Mouse (Mus musculus): ENCODE data around the gene Stxbp6.
"Not testable (repeated sequence)": the region's sequence is repeated elsewhere in the genome, so short reads cannot be mapped to it uniquely, and the experiment has no call there.

The Stxbp6 gene

DNA sequence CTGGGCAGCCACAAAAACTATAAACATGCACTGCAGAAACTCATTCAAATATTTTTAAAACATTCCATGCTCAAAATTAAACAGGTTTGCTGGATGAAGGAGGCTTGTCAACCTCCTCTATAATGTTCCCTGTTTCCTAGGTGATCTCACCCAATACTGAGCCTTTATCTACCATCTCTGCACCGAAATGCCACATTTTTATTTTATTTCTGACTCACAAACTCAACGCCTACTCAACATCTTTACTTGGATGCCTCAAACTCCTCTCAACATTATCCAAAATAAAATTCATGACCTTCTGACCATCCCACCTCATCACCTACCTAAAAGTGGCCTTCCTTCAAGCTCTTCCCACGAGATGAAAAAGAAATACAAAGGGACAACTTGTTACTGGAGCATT is 18.1 kb downstream of the Stxbp6 start:
- DNase-seq (ENCODE audit: low read depth, low spot score): no peak

DNA sequence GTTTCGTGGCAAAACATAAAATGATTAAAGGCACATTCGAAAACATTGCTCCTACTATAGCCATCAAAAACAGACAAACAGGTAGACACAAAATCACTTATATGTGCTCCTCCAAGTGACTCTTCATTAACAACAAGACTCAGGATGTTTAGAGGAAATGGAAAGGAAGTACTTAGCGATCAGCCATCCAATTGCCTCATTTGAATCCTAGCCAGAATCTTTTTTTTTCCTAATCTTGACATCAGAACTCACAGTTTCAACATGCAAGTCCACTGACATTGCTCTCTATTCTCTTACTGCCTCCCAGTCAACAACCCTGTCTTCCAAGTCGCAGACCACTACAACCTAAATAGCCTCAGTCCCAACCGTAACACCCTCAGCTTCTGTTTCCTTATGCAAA is 21.2 kb downstream of the Stxbp6 start:
- no peak for DNase-seq (ENCODE audit: low read depth, low spot score)

DNA sequence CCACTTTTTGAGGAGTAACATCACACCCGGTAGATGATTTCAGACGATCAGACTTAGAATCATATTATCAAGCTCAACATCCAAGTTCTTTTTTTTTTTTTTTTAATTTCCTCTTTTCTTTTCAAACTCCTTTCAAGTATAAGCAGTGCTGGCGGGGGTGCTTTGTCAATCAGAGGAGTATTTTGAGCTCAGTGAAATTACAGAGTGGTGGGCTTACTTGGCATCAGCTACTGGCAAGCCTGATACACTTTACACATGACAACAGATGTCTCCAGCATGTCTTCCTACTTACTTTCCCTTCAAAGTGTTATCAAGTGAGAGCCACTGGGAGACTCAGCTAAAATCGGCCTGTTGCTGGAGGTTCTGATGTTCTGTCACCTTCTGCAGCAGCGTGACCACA is 21.6 kb downstream of the Stxbp6 start:
- DNase-seq (ENCODE audit: low read depth, low spot score): no peak

DNA sequence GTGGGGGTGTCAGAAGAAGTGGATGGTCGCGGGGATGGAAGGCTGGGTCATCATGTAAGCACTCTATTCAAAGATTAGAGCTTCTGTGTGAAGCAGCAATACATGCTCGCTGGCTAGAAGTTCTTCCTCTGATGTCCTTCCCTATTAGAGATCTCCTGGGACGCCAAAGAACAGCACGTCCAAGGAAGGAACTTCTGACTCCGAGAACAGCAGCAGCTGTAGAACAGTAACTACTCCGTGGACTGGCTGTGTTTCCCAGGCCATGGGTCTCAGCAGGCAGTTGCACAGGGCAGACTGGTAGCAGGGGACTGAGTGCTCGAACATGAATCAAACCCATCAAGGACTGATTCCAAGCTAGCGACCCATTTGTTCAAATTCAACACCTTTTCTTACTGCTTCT is 24.6 kb downstream of the Stxbp6 start:
- DNase-seq (ENCODE audit: low read depth, low spot score): no peak

DNA sequence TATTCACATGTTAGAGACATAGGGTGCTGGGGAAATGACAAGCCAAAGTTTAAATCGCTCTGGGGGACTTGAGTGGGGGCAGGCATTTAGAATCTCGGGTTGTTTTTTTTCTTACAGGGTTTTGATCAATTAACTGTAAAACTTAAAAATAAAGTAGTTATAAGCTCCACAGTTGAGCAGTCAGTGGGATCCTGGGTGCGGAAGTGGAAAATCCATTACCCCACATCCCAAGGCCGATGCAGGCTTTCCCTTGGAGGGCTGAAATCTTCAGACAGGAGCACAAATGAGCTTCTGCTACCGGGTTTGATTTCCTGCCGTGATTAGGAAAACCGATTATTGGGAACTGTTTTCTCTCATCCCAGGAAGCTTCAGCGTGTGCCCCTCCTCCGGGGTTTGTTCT is 26.8 kb downstream of the Stxbp6 start:
- DNase-seq (ENCODE audit: low read depth, low spot score): not testable (repeated sequence)

DNA sequence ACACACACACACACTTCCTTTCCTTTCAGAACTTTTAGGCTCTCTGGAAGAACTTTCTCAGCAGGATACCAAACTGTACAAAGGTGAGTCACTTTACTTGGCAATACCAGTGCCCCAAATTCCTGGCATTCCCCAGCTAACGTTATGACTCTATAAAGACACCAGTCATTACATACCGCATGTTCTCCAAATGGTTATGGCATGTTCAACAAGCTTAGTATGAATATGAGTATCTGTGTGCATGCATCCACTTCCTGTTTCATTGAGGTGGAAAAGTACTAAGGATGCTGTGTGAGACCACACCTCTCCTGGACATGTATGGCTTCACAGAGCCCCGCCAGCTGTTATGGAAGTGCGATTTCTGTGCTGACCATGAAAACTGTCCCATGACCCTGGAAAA is 27.3 kb downstream of the Stxbp6 start:
- DNase-seq (ENCODE audit: low read depth, low spot score): no peak

DNA sequence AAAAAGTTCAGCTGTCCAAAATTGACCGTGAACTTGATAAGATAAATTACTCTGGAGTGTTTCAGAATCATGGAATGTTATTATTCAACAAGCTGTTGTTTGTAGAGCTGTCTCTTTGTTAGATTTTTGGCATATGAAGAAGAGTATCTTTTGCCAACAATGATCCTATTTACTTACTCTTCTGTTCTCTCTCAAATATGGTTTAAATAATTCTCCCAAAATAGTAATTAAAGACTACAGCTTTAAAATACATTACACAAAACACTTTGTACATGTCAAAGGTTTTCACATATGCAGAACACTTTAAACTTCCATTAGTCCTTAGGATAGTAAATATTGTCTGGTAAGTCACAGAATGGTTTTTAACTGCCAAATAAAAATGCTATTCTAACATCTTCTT is 29.9 kb downstream of the Stxbp6 start:
- DNase-seq (ENCODE audit: low read depth, low spot score): no peak

DNA sequence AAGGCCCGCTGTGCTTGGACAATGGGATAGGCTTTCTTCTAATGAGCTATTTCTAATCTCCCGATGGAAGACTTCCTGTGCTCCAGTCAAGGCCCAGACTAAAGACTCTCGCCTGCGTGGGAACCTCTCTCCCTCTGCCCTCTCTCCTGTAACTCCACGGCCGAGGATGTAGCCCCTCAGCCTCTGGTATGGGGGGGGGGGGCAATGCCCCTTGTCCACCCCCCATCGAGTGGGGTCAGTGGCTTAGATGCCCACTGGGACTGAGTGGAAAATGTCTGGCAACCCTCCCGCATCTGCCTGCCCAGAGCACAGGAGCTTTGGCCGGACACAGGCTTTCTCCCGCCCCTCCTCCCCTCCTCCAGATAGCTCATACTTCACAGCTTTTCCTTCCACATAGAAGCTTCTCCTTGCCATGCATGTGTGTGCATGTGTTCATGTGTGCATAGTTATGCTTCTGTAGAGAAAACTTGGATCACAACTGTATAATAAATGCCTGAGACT is 31.9 kb downstream of the Stxbp6 start:
- no peak for DNase-seq (ENCODE audit: low read depth, low spot score)

DNA sequence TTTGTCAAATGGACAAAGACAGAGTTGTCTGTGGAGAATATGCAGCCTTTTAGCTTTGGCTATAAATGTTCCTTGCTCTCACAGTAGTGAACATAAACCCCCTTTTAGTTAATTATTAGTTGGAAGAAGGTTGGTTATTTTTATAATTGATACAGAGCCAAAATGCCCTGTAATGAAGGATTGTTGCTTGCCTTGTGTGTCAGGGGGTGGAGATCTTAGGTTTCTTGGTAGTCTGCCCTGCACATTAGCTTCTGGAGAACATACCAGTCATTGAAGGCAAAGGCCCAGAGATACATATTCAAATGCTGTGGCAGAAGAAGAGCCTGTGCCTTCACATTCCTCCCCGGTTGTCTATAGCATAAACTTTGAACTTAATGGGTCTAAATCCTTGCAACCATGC is 37.0 kb downstream of the Stxbp6 start:
- no peak for DNase-seq (ENCODE audit: low read depth, low spot score)

DNA sequence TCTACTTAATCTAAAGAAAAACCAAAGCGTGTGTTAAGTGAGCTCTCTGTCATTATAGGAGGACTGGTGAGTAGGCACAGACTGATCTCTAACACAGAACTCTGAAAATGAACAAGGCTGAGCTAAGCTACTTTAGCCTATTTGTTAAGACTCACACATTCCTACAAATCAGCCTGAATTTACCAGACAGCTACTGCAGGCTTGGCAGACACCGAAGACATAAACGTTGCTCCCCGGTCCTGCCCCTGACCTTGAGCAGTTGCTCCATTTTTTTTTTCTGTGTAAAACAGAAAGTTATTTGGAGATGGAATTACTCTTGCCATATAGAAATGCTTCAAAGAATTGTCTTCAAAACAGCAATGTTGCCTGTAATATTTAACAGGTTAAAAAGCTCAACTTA is 37.4 kb downstream of the Stxbp6 start:
- DNase-seq (ENCODE audit: low read depth, low spot score): no peak

DNA sequence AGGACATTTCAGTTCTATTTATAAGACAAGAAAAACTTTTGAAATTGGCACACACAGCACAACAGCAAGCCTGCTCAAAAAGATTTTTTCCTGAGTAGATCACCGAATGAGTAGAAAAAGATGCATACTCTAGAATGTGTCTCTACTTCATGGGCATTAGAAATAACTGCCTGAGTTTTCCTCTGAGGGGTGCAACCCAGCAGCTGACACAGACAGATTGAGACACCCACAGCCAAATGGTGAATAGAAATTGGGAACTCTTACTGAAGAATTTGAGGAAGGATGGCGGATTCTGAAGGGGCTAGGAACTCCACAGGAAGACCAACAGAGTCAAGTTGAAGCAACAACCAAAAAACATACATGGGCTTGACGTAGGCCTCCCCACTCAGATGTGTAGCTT is 43.8 kb downstream of the Stxbp6 start:
- DNase-seq (ENCODE audit: low read depth, low spot score): no peak

DNA sequence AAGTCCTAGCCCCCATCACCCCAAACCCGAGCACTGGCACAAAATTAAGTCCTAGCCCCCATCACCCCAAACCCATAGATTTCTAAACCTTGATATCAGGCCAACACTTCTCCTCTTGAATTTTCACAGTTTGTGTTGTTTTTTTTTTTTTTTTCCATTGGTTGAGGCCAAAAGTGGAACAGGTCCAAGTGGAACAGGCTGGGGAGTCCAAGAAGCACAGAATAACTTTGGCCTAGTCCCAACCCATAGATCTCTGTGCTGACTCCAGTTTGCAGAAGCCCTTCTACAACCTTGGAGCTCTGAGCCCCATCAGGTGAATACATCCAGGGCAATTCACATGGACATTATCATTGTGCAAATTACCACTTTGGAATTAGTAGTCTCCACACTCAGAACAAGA is 48.2 kb downstream of the Stxbp6 start:
- no peak for DNase-seq (ENCODE audit: low read depth, low spot score)

DNA sequence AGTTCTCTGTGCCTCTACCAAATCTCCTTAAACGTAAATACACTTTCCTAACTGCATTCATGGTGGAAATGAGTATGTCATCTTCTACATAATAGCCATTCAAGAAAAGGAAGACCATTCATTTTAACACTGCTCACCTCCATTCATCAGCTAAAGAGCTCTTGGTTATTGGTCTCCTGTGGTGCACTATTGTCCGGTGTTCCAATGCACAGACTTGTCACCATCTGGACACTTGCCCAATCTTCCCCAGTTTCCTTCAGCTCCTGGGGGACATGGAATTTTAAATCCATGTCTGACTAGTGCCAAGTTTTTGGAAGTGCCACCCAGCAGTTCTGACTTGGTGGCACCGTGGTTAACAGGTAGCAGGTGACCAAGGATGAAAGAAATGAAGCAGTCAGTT is 54.5 kb downstream of the Stxbp6 start:
- DNase-seq (ENCODE audit: low read depth, low spot score): no peak

DNA sequence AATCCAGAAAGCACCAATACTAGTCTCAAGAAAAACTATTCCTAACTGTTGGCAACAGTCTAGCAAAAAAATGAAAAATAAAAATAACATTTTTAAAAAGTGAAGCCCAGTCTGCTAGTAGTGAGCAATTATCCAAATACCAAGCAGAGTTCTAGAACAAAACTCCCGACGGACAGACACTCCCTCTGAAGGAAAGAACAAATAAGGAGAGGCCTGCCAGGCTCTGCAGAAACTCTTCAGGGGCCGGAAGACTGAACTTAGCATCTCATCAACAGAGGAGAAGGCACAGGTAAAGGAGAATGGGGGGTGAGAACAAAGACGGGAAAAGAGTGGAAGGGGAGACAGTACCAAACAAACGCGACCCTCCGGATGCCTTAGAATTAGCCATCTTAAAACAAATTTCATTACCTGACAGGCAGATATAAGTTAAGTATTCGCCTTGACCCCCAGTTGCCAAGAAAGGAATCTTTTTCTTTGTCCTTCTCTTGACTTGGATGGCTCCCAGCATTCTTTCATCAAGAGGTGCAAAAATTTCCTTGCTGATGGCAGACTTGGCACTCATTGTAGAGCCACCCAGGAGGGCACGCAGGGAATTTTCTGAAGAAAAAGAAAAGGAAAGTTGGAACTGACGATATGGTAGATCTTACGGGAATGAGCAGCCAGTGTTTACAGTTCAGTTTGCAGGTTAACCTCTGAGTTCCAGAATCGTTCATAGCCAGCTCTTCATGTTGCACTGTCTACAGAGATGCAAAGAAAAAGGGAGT is 55.3 kb downstream of the Stxbp6 start:
- no peak for DNase-seq (ENCODE audit: low read depth, low spot score)

DNA sequence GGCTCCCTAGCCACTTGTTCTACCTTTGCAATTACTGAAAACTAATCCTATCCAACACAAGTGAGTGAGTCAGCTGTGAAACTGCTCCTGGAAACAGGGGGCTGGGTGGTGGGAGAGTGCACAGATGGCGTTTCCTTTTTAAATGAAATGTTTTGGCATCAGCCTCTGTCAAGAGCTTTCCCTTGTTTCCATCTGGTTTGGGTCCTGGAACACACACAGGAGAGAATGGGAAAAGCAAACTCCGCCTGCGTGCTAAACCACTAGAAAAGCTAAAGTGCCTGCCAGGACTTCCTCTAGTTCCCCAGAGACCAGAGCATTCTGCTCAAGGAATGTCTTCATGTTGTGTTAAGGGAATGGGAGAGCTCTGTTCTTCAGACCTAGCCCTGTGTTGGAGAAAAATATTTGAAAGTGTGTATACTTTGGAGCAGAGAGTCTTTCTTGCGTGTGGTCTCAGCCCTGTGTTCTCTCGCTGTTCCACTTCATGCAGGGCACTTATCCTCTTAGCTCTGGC is 61.2 kb downstream of the Stxbp6 start:
- no peak for DNase-seq (ENCODE audit: low read depth, low spot score)

DNA sequence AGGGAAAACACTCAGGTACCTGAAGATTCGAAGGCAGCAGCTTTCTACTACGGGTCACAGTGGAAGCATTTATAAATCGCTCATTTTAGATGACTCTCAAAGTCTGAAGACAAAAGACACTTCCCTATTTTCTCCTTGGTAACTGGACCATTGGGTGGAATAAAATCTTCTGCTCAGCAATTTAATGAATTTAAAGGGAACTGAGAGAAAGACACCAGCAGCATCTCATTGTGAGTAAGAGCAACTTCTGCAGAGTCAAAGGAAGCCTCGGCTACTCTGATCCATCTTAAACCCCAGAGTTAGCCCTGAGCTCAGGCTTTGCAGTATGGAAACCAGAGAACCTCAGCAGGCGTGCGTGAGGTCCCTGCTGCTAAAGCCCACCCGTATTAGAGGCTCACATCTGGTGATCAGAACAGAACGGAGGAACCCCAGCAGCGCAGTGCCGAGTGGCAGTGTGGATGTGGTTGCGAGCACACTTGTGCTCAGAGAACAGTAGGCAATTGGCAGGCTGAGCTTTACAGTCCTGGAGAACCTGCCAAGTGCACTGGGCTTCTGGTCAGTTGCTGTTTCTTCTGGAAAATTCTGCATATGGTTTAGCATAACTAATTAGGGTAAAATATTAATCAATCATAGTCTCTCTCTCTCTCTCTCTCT is 62.9 kb downstream of the Stxbp6 start:
- DNase-seq (ENCODE audit: low read depth, low spot score): no peak

DNA sequence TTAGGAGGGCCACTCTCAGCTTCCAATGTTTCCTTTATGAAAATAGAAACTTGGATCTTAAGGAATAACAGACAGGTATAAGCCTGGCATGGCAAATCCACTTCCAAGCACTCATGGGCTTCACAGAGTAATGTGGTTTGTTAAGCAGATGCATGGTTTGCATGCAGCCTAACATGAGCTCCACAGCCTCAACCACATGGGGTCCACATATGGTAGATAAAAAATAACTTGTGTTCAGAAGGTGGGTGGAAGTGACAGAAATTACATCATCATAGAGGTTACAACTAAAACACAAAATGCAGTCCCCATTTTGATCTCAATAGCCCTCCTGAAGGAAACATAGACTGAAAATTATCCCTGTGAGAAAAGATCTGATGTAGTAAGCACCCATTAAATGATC is 63.5 kb downstream of the Stxbp6 start:
- no peak for DNase-seq (ENCODE audit: low read depth, low spot score)

DNA sequence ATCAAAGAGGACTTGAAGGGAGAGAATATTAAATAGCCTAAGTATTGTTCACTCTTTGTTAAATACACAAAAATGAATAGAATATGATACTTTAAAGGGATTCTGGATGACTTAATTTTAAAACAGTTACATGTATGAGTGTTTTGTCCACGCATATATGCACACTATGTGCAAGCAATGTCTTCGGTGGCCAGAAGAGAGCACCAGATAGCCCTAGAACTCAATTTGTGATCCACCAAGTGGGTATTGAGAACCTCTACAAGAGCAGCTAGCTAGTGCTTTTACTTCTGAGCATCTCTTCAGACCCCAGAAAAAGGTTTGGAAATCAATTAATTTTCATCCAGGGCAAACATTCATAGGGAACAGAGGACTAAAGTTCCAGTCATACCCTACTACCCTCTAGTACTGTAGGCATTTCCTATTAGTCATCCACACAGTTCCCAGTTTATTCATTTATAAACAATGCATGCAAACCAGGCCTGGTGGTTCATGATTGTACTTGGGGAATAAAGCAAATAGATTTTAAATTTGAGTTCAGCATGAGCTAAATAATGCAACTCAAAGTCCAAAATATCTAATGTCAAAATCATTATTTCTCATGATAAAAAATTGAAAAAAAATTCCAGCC is 64.4 kb downstream of the Stxbp6 start:
- DNase-seq (ENCODE audit: low read depth, low spot score): no peak

DNA sequence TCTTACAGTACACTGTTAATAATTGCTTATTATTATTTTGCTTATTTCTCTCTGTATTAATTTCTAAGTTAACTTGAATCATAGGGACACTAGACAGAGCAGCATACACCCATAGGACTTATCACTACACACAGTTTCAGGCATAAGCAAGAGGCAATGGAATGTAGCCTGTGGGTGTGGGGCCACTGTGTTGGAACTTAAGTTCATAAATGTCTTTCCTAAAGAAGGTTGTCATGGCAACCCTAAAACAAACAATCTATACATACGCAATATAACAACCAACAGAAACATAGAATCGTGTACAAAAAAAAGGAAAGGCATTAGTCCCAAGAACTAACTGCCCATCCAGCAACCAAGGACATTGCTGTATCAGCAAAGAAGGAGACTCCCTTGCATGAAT is 67.9 kb downstream of the Stxbp6 start:
- DNase-seq (ENCODE audit: low read depth, low spot score): no peak

DNA sequence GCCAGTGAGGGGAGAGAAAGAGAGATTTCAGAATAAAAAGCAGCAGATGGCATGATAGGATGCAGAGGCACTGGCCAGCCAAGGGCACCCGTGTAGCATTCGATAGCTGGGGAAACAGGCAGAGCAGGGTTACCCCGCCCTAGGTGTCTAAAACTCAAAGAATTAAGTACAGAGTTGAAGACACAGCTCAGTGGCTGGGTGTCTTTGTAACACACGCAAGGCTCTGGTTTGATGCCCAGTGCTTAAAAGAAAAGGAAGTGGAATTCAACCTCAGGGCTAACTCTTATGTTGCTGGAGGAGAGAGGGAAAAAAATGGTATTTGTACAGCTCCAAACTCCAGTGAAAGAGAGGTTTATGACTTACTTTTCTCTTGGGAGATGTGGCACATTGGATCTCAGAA is 68.5 kb downstream of the Stxbp6 start:
- DNase-seq (ENCODE audit: low read depth, low spot score): no peak

DNA sequence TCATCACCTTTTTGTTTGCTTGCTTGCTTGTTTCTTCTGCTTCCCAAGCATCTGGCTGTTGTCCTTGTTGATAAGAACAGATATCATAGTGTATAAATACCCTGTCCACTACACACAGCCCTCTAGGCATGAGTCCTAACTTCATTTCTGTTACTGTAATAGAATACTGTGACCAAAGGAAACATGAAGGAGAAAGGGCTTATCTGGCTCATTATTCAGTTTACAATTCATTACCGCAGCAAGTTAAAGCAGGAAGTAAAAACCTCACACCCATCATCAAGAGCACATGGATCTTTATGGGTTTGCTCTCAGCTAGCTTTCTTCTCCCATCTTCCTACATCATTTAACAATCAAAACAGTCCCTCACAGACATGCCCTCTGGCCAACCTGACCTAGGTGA is 72.5 kb downstream of the Stxbp6 start:
- no peak for DNase-seq (ENCODE audit: low read depth, low spot score)

DNA sequence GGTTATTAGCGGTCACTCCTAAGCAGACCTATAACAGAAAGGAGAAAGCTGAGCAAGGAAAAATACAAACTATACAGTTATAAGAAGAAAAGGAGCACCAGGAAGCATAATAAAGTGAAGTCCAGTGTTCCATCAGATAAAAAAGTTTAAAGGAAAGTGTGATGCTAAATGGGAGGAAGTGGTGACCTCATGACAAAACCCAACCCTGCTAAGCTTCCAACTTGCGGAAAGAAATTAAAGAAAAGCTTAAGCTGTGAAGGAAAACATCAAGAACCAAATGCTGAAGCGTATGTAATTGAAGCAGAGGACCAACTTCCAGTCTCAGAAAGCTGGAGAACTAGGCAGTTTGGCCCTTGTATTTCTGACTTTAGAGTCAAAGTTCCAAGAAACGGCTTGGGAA is 77.1 kb downstream of the Stxbp6 start:
- DNase-seq (ENCODE audit: low read depth, low spot score): no peak

DNA sequence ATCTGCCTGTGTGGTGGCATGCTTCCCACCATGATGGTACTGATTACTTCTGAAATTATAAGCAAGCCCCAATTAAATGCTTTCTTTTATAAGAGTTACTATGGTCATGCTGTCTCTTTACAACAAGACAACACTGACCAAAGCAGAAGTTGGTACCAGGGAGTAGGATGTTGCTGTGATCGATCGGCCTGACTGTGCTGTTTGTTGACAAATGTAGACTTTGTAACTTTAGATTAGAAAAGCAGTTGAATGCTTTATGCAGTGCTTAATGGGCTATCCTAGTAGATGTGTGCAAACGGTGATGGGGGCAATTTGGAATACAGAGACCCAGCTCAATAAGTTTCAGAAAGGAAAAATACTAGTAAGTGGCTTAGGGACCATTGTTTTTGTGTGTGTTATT is 77.6 kb downstream of the Stxbp6 start:
- no peak for DNase-seq (ENCODE audit: low read depth, low spot score)

Measured in ES-CJ7 (cell line).